Mouse (Mus musculus): ENCODE data around the gene Hnrnph3.
"Not testable (repeated sequence)": the region's sequence is repeated elsewhere in the genome, so short reads cannot be mapped to it uniquely, and the experiment has no call there.

Gene Hnrnph3

GRCm38 (mm10) chr10:63023749-63024579 lies at the start of gene Hnrnph3, which contains the start of gene Pbld2:
TSS of gene Hnrnph3 (minus strand) at chr10:63024217.
TSS of gene Pbld2 (plus strand) at chr10:63024315.
- DNase-seq, result peak; percentile 99

- peak; percentile 76 to 85 for DNase-seq
Observed at GRCm38 (mm10) chr10:63065988-63066387, 42.0 kb upstream of the Hnrnph3 start.

- DNase-seq, result no peak
Observed at GRCm38 (mm10) chr10:63065561-63065960, 41.5 kb upstream of the Hnrnph3 start.

- no peak for DNase-seq
Observed at GRCm38 (mm10) chr10:63064516-63064915, 40.5 kb upstream of the Hnrnph3 start.

GRCm38 (mm10) chr10:63063365-63063764 lies 39.3 kb upstream of the Hnrnph3 start:
- DNase-seq, result no peak

- DNase-seq, result no peak
Observed at GRCm38 (mm10) chr10:63062696-63063095, 38.7 kb upstream of the Hnrnph3 start.

- no peak for DNase-seq
Observed at GRCm38 (mm10) chr10:63061266-63061665, 37.2 kb upstream of the Hnrnph3 start.

GRCm38 (mm10) chr10:63060406-63060805 lies 36.4 kb upstream of the Hnrnph3 start:
- DNase-seq, result peak; percentile 44 to 59

GRCm38 (mm10) chr10:63059862-63060261 lies 35.8 kb upstream of the Hnrnph3 start, which contains the start of gene Pbld1:
TSS of gene Pbld1 (plus strand) at chr10:63060162.
- no peak for DNase-seq

- DNase-seq, result peak; percentile 44 to 45
Observed at GRCm38 (mm10) chr10:63056966-63057750, 33.1 kb upstream of the Hnrnph3 start.

- no peak for DNase-seq
Observed at GRCm38 (mm10) chr10:63054586-63054985, 30.6 kb upstream of the Hnrnph3 start.

- not testable (repeated sequence) for DNase-seq
Observed at GRCm38 (mm10) chr10:63054071-63054470, 30.1 kb upstream of the Hnrnph3 start.

- no peak for DNase-seq
Observed at GRCm38 (mm10) chr10:63053007-63053406, 29.0 kb upstream of the Hnrnph3 start.

- DNase-seq, result no peak
Observed at GRCm38 (mm10) chr10:63052011-63052410, 28.0 kb upstream of the Hnrnph3 start.

- no peak for DNase-seq
Observed at GRCm38 (mm10) chr10:63051267-63051666, 27.2 kb upstream of the Hnrnph3 start.

GRCm38 (mm10) chr10:63049106-63049505 lies 25.1 kb upstream of the Hnrnph3 start:
- no peak for DNase-seq

- DNase-seq, result no peak
Observed at GRCm38 (mm10) chr10:63047751-63048150, 23.7 kb upstream of the Hnrnph3 start.

- DNase-seq, result no peak
Observed at GRCm38 (mm10) chr10:63043154-63043553, 19.1 kb upstream of the Hnrnph3 start.

GRCm38 (mm10) chr10:63039867-63040628 lies 16.0 kb upstream of the Hnrnph3 start:
- no peak for DNase-seq

GRCm38 (mm10) chr10:63038571-63039320 lies 14.7 kb upstream of the Hnrnph3 start:
- no peak for DNase-seq

- DNase-seq, result no peak
Observed at GRCm38 (mm10) chr10:63032956-63033355, 8.9 kb upstream of the Hnrnph3 start.

GRCm38 (mm10) chr10:63032267-63032666 lies 8.2 kb upstream of the Hnrnph3 start:
- DNase-seq, result peak in 1 of 2 experiments; percentile 43

All from lung, postnatal 4 days (tissue).